Comparison of ENCODE assay signal across 9 mouse cellular contexts in the genomic region with DNA sequence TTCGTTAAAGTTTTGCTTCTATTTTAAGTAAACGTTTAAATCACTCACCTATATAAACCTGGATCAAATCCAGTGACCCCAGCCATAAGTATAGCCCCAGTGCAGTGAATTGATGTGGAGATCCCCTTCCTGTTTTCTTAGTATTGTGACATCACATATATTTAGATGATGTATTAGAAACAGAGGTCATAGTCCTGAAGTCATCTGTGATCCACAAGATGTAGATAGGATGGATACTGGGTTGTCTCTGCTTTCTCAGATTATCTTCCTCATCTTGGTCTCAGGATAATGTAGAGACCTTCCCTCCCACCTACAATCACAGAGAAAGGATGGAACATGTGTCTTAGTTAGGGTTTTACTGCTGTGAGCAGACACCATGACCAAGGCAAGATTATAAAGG. TPM values are rescaled to one million over a fixed set of nuclear protein-coding genes. Genes with fewer than 3 reads are reported as not detected.
DNase-seq lines count a peak whose midpoint lies in the region; ATAC-seq and TF ChIP-seq lines count a peak whose summit lies in the region.
"Had no signal": no experiment of that assay in that cellular context is flagged by ENCODE, and none has a peak within 500 bp of the region (broad histone marks: within the 10 kb centered on the region; RNA-seq: fewer than 3 reads in every experiment).

A gene (minus strand): TSS at position 101 of the 400 bp plus-strand sequence.

- ATAC-seq in heart, embryonic 12.5 days (ENCODE audit: insufficient number of reproducible peaks, low FRiP score): no peak
- no peak for ATAC-seq in G1E (ENCODE audit: extremely low read depth, insufficient number of reproducible peaks, low FRiP score, poor library complexity, severe bottlenecking)

- DNase-seq in heart, adult 18-20 months: no peak
- DNase-seq in G1E (ENCODE audit: low spot score): no peak
- DNase-seq in layer of hippocampus, postnatal 14 days (ENCODE audit: low spot score in 2 of 2): no peak
- no peak for DNase-seq in right cerebral cortex, postnatal 14 days
- no peak for DNase-seq in ovary, postnatal 36 days (ENCODE audit: low spot score)
- DNase-seq in right cerebral cortex, postnatal 10 days (ENCODE audit: low spot score in 2 of 2): no peak

- H3K36me3 ChIP-seq in heart, embryonic 12.5 days: no peaks in the 10 kb centered on the region
- peaks cover 29% of the 10 kb centered on the region for H3K36me3 ChIP-seq in G1E (replicated peaks)
- H3K36me3 ChIP-seq: limb, embryonic 13.5 days had no signal

- no peak for TF ChIP-seq POLR2A in cortical plate, adult 2 months (IDR thresholded peaks at IDR 0.05; ENCODE audit: extremely low read depth, insufficient read depth, low read length)

- 74% methylated on average over 2 of the region's 2 CpGs for WGBS in heart, embryonic 12.5 days

- H3K27me3 ChIP-seq in heart, embryonic 12.5 days (replicated peaks): no peaks in the 10 kb centered on the region
- H3K27me3 ChIP-seq in G1E (ENCODE audit: insufficient read depth, low read length): no peaks in the 10 kb centered on the region
- H3K27me3 ChIP-seq: limb, embryonic 13.5 days had no signal

- TF ChIP-seq CTCF in G1E (IDR thresholded peaks at IDR 0.05; ENCODE audit: low read depth, low read length): no peak
- no peak for TF ChIP-seq CTCF in cortical plate, adult 2 months (IDR thresholded peaks at IDR 0.05; ENCODE audit: extremely low read depth, insufficient read depth, low read length)

- H3K4me3 ChIP-seq in heart, embryonic 12.5 days: no peak within 1 kb of the TSS
- H3K4me3 ChIP-seq in G1E (ENCODE audit: low read depth, low read length): no peak within 1 kb of the TSS
- no peak within 1 kb of the TSS for H3K4me3 ChIP-seq in cortical plate, adult 2 months (ENCODE audit: insufficient read depth, low read length)
- H3K4me3 ChIP-seq: limb, embryonic 13.5 days had no signal

- no peak within 1 kb of the TSS for H3K27ac ChIP-seq in heart, embryonic 12.5 days (ENCODE audit: poor library complexity, severe bottlenecking)
- no peak within 1 kb of the TSS for H3K27ac ChIP-seq in cortical plate, adult 2 months (ENCODE audit: insufficient read depth, low read length)
- H3K27ac ChIP-seq: limb, embryonic 13.5 days had no signal

- no peak within 1 kb of the TSS for H3K9ac ChIP-seq in heart, embryonic 12.5 days
- H3K9ac ChIP-seq: limb, embryonic 13.5 days had no signal

- no peaks in the 10 kb centered on the region for H3K9me3 ChIP-seq in heart, embryonic 12.5 days (replicated peaks)
- H3K9me3 ChIP-seq in G1E (replicated peaks): no peaks in the 10 kb centered on the region
- H3K9me3 ChIP-seq: limb, embryonic 13.5 days had no signal

- H3K4me2 ChIP-seq in heart, embryonic 12.5 days: no peak within 1 kb of the TSS
- H3K4me2 ChIP-seq: limb, embryonic 13.5 days had no signal

- peaks cover 13% of the 10 kb centered on the region for H3K4me1 ChIP-seq in heart, embryonic 12.5 days (replicated peaks)
- H3K4me1 ChIP-seq in G1E (ENCODE audit: insufficient read depth, low read depth, low read length): peaks cover 37% of the 10 kb centered on the region
- H3K4me1 ChIP-seq in cortical plate, adult 2 months (ENCODE audit: control insufficient read depth, insufficient read depth, low read length): no peaks in the 10 kb centered on the region

RNA-seq across cellular contexts. Expression of the gene that starts here (rescaled TPM):
- 10 to 100 TPM; 79.7 to 83.4 TPM for total RNA-seq in heart, adult 18-20 months (2021)
- polyA plus RNA-seq in heart, embryonic 12.5 days (2016; fragmentation: Nextera tagmentation; extraction: Ambion mirVana): 8.4 and 9.0 TPM in 2 replicates
- total RNA-seq in G1E (2014; fragmentation: Nextera tagmentation) (42.4 and 47.1 TPM in 2 replicates), G1E (2017) (48.5 and 53.0 TPM in 2 replicates)
- polyA plus RNA-seq in G1E (2012): 7.0 and 12.5 TPM in 2 replicates
- 39.7 and 44.5 TPM in 2 replicates for polyA plus RNA-seq in cortical plate, adult 2 months (2012; rRNA removed)
- total RNA-seq in layer of hippocampus, postnatal 14 days (2021): 10 to 100 TPM; 44.0 to 55.8 TPM
